Mouse (Mus musculus) forebrain, embryonic 13.5 days (tissue): ENCODE data around the gene Pard3b. TPM values are rescaled to one million over a fixed set of nuclear protein-coding genes. Genes with fewer than 3 reads are reported as not detected.

Experiments
- ATAC-seq: fragments of 200-750 bp; cut with Nextera tagmentation; 2 replicates; pipeline ENCODE4 v1.8.0; 2017
- H3K27ac ChIP-seq: fragments of 300-500 bp; sonication (generic); 2 replicates; pipeline ENCODE4 v1.5.1; 2015; ENCODE audit warnings: inconsistent platforms, mild to moderate bottlenecking, moderate library complexity
- H3K27me3 ChIP-seq: fragments of 300-500 bp; sonication (generic); 2 replicates; pipeline ENCODE4 v1.6.1; 2015; ENCODE audit warnings: mild to moderate bottlenecking, inconsistent platforms
- H3K36me3 ChIP-seq: fragments of 300-500 bp; sonication (generic); 2 replicates; pipeline ENCODE4 v1.6.1; 2015; ENCODE audit warnings: mild to moderate bottlenecking, inconsistent platforms; ENCODE audit not compliant: poor library complexity, severe bottlenecking
- H3K4me1 ChIP-seq: fragments of 300-500 bp; sonication (generic); 2 replicates; pipeline ENCODE4 v1.6.1; 2015; ENCODE audit warnings: inconsistent platforms
- H3K4me2 ChIP-seq: fragments of 300-500 bp; sonication (generic); 2 replicates; pipeline ENCODE4 v1.6.1; 2015; ENCODE audit warnings: inconsistent platforms, mild to moderate bottlenecking, moderate library complexity
- H3K4me3 ChIP-seq: fragments of 300-500 bp; sonication (generic); 2 replicates; pipeline ENCODE4 v1.5.1; 2015; ENCODE audit warnings: mild to moderate bottlenecking, inconsistent platforms
- H3K9ac ChIP-seq: fragments of 300-500 bp; sonication (generic); 2 replicates; pipeline ENCODE4 v1.6.1; 2015; ENCODE audit warnings: mild to moderate bottlenecking, inconsistent platforms
- H3K9me3 ChIP-seq: fragments of 300-500 bp; sonication (generic); replicated peaks from 2 replicates; pipeline ENCODE4 v1.6.1; 2016; ENCODE audit warnings: inconsistent platforms
- WGBS: fragments of 180-500 bp; shearing (Covaris S2); methylation state at CpG from one replicate; pipeline ENCODE4 v1.1.7; 2015; 5-methylcytosine and 5-hydroxymethylcytosine counted together
- polyA plus RNA-seq: library from polyadenylated mRNA; unstranded; fragments of >200 nt; fragmentation: Nextera tagmentation; extraction: Ambion mirVana; gene quantifications from 2 replicates; pipeline ENCODE4 v1.2.1, GENCODE M21; 2015

Pard3b gene
- polyA plus RNA-seq, 1 experiment from 2014 or later, result 10.5 TPM

GRCm38 (mm10) chr1:62382807-62383514 lies 744.3 kb downstream of the Pard3b start:
- ATAC-seq, result no peak
- Histone ChIP-seq H3K9ac (no peak overlapping the region), H3K9me3 (0 out of 2 replicates have a peak, but pooled peaks cover 4% of the 10 kb centered on the region), H3K36me3 (no peaks in the 10 kb centered on the region), H3K27me3 (no peaks in the 10 kb centered on the region), H3K27ac (no peak overlapping the region), H3K4me2 (no peak overlapping the region), H3K4me1 (peaks cover 6% of the 10 kb centered on the region), H3K4me3 (no peak overlapping the region)
- 48% methylated on average over 14 of the region's 14 CpGs for WGBS

GRCm38 (mm10) chr1:62384241-62384640 lies 745.6 kb downstream of the Pard3b start:
- WGBS, result 82% methylated on average over 1 of the region's 1 CpGs
- ATAC-seq, result no peak
- no peaks in the 10 kb centered on the region for H3K27me3 ChIP-seq
- peaks cover 6% of the 10 kb centered on the region for H3K4me1 ChIP-seq
- H3K4me3 ChIP-seq, result no peak overlapping the region
- no peak overlapping the region for H3K27ac ChIP-seq
- no peak overlapping the region for H3K4me2 ChIP-seq
- H3K36me3 ChIP-seq, result no peaks in the 10 kb centered on the region
- H3K9ac ChIP-seq, result no peak overlapping the region
- no peaks in the 10 kb centered on the region for H3K9me3 ChIP-seq

GRCm38 (mm10) chr1:62388013-62388412 lies 749.4 kb downstream of the Pard3b start:
- ATAC-seq, result no peak
- 87% methylated on average over 4 of the region's 4 CpGs for WGBS
- Histone ChIP-seq H3K4me3 (no peak overlapping the region), H3K9ac (no peak overlapping the region), H3K4me2 (no peak overlapping the region), H3K27ac (no peak overlapping the region), H3K36me3 (no peaks in the 10 kb centered on the region), H3K9me3 (no peaks in the 10 kb centered on the region), H3K27me3 (no peaks in the 10 kb centered on the region), H3K4me1 (peaks cover under 1% of the 10 kb centered on the region; the same call in 1 of the 2 replicates)

GRCm38 (mm10) chr1:62392863-62393262 lies 754.2 kb downstream of the Pard3b start:
- no peaks in the 10 kb centered on the region for H3K4me1 ChIP-seq
- H3K36me3 ChIP-seq, result no peaks in the 10 kb centered on the region
- no peak overlapping the region for H3K4me3 ChIP-seq
- whole genome bisulfite sequencing, result 53% methylated on average over 4 of the region's 4 CpGs
- no peak overlapping the region for H3K9ac ChIP-seq
- H3K27ac ChIP-seq, result no peak overlapping the region
- no peaks in the 10 kb centered on the region for H3K27me3 ChIP-seq
- ATAC-seq, result no peak
- no peak overlapping the region for H3K4me2 ChIP-seq
- H3K9me3 ChIP-seq, result no peaks in the 10 kb centered on the region

GRCm38 (mm10) chr1:62394555-62394954 lies 755.9 kb downstream of the Pard3b start:
- Histone ChIP-seq H3K4me3 (no peak overlapping the region), H3K9ac (no peak overlapping the region), H3K9me3 (no peaks in the 10 kb centered on the region), H3K4me1 (no peaks in the 10 kb centered on the region), H3K4me2 (no peak overlapping the region), H3K36me3 (no peaks in the 10 kb centered on the region), H3K27ac (no peak overlapping the region), H3K27me3 (no peaks in the 10 kb centered on the region)
- no peak for ATAC-seq
- 93% methylated on average over 3 of the region's 3 CpGs for WGBS

GRCm38 (mm10) chr1:62398261-62398660 lies 759.6 kb downstream of the Pard3b start:
- WGBS, result 23% methylated on average over 3 of the region's 3 CpGs
- ATAC-seq, result no peak
- no peak overlapping the region for H3K4me3 ChIP-seq
- H3K4me2 ChIP-seq, result no peak overlapping the region
- no peaks in the 10 kb centered on the region for H3K9me3 ChIP-seq
- H3K4me1 ChIP-seq, result no peaks in the 10 kb centered on the region
- no peaks in the 10 kb centered on the region for H3K27me3 ChIP-seq
- no peaks in the 10 kb centered on the region for H3K36me3 ChIP-seq
- no peak overlapping the region for H3K27ac ChIP-seq
- no peak overlapping the region for H3K9ac ChIP-seq

- H3K36me3 ChIP-seq, result no peaks in the 10 kb centered on the region
- no peak overlapping the region for H3K9ac ChIP-seq
- WGBS, result 80% methylated on average over 4 of the region's 4 CpGs
- H3K4me3 ChIP-seq, result no peak overlapping the region
- H3K27ac ChIP-seq, result no peak overlapping the region
- H3K9me3 ChIP-seq, result no peaks in the 10 kb centered on the region
- no peak for ATAC-seq
- no peaks in the 10 kb centered on the region for H3K4me1 ChIP-seq
- no peak overlapping the region for H3K4me2 ChIP-seq
- no peaks in the 10 kb centered on the region for H3K27me3 ChIP-seq
Measured at GRCm38 (mm10) chr1:62398738-62399137, 760.1 kb downstream of the Pard3b start.

GRCm38 (mm10) chr1:62405061-62405460 lies 766.4 kb downstream of the Pard3b start:
- Histone ChIP-seq H3K27ac (no peak overlapping the region), H3K9ac (no peak overlapping the region), H3K27me3 (0 out of 2 replicates have a peak, but pooled peaks cover 1% of the 10 kb centered on the region), H3K4me1 (no peaks in the 10 kb centered on the region), H3K4me2 (no peak overlapping the region), H3K9me3 (no peaks in the 10 kb centered on the region), H3K36me3 (no peaks in the 10 kb centered on the region), H3K4me3 (no peak overlapping the region)
- WGBS, result 64% methylated on average over 8 of the region's 8 CpGs
- ATAC-seq, result no peak

- WGBS, result 19% methylated on average over 2 of the region's 2 CpGs
- no peak overlapping the region for H3K4me3 ChIP-seq
- no peak overlapping the region for H3K4me2 ChIP-seq
- H3K36me3 ChIP-seq, result no peaks in the 10 kb centered on the region
- no peaks in the 10 kb centered on the region for H3K9me3 ChIP-seq
- no peak overlapping the region for H3K27ac ChIP-seq
- H3K9ac ChIP-seq, result no peak overlapping the region
- 0 out of 2 replicates have a peak, but pooled peaks cover 3% of the 10 kb centered on the region for H3K27me3 ChIP-seq
- peaks cover 13% of the 10 kb centered on the region for H3K4me1 ChIP-seq
- ATAC-seq, result peak; percentile 69
Measured at GRCm38 (mm10) chr1:62411368-62411767, 772.7 kb downstream of the Pard3b start.

GRCm38 (mm10) chr1:62412019-62412418 lies 773.4 kb downstream of the Pard3b start:
- Histone ChIP-seq H3K27me3 (0 out of 2 replicates have a peak, but pooled peaks cover 3% of the 10 kb centered on the region), H3K4me3 (no peak overlapping the region), H3K9me3 (no peaks in the 10 kb centered on the region), H3K9ac (no peak overlapping the region), H3K4me2 (no peak overlapping the region), H3K4me1 (peaks cover 13% of the 10 kb centered on the region), H3K36me3 (no peaks in the 10 kb centered on the region), H3K27ac (no peak overlapping the region)
- ATAC-seq, result no peak
- WGBS, result 80% methylated on average over 4 of the region's 4 CpGs

- H3K27ac ChIP-seq, result no peak overlapping the region
- no peak overlapping the region for H3K9ac ChIP-seq
- H3K4me3 ChIP-seq, result no peak overlapping the region
- no peak for ATAC-seq
- no peaks in the 10 kb centered on the region for H3K9me3 ChIP-seq
- WGBS, result 90% methylated on average over 3 of the region's 3 CpGs
- H3K4me1 ChIP-seq, result peaks cover 13% of the 10 kb centered on the region
- no peak overlapping the region for H3K4me2 ChIP-seq
- H3K27me3 ChIP-seq, result 0 out of 2 replicates have a peak, but pooled peaks cover 3% of the 10 kb centered on the region
- H3K36me3 ChIP-seq, result no peaks in the 10 kb centered on the region
Measured at GRCm38 (mm10) chr1:62412988-62413387, 774.4 kb downstream of the Pard3b start.

- no peak overlapping the region for H3K4me3 ChIP-seq
- H3K4me1 ChIP-seq, result peaks cover 13% of the 10 kb centered on the region
- H3K9ac ChIP-seq, result no peak overlapping the region
- 0 out of 2 replicates have a peak, but pooled peaks cover 3% of the 10 kb centered on the region for H3K27me3 ChIP-seq
- ATAC-seq, result no peak
- no peak overlapping the region for H3K27ac ChIP-seq
- WGBS, result 74% methylated on average over 6 of the region's 6 CpGs
- no peak overlapping the region for H3K4me2 ChIP-seq
- no peaks in the 10 kb centered on the region for H3K9me3 ChIP-seq
- no peaks in the 10 kb centered on the region for H3K36me3 ChIP-seq
Measured at GRCm38 (mm10) chr1:62414521-62414920, 775.9 kb downstream of the Pard3b start.
